Mouse (Mus musculus) thymus, adult 2 months (tissue): ENCODE data around the gene Gm20388. TPM values are rescaled to one million over a fixed set of nuclear protein-coding genes. Genes with fewer than 3 reads are reported as not detected.

ENCODE experiments used
- DNase-seq: peaks from one replicate; pipeline ENCODE4 v3.0.0; 2021
- H3K27ac ChIP-seq: fragments of 200-500 bp; 2 replicates; pipeline ENCODE4 v1.5.1; 2012; ENCODE audit warnings: low read length, control low read depth; ENCODE audit not compliant: control insufficient read depth, insufficient read depth
- H3K27me3 ChIP-seq: fragments of 200-500 bp; 2 replicates; pipeline ENCODE4 v1.6.1; 2012; ENCODE audit warnings: mild to moderate bottlenecking, low read length, moderate library complexity, mixed read lengths; ENCODE audit not compliant: control insufficient read depth, insufficient read depth
- H3K36me3 ChIP-seq: fragments of 200-500 bp; 2 replicates; pipeline ENCODE4 v1.6.1; 2012; ENCODE audit warnings: mild to moderate bottlenecking, low read length, moderate library complexity; ENCODE audit not compliant: control insufficient read depth, insufficient read depth
- H3K4me1 ChIP-seq: fragments of 200-500 bp; replicated peaks from 2 replicates; pipeline ENCODE4 v1.6.1; 2012; ENCODE audit warnings: low read length; ENCODE audit not compliant: control insufficient read depth, insufficient read depth
- H3K4me3 ChIP-seq: fragments of 200-500 bp; 2 replicates; pipeline ENCODE4 v1.5.1; 2012; ENCODE audit warnings: mild to moderate bottlenecking, low read length, control low read depth, moderate library complexity; ENCODE audit not compliant: control insufficient read depth, insufficient read depth
- CTCF ChIP-seq: fragments of 200-500 bp; IDR thresholded peaks from 2 replicates; pipeline ENCODE4 v1.5.1; 2012; ENCODE audit warnings: mild to moderate bottlenecking, control low read depth, low read length, moderate library complexity, borderline replicate concordance; ENCODE audit not compliant: control insufficient read depth, poor library complexity, insufficient read depth; ENCODE audit errors: extremely low read depth
- POLR2A ChIP-seq: fragments of 200-500 bp; IDR thresholded peaks from 2 replicates; pipeline ENCODE4 v1.6.1; 2012; ENCODE audit warnings: mild to moderate bottlenecking, low read length, control low read depth, moderate library complexity; ENCODE audit not compliant: control insufficient read depth, poor library complexity, insufficient read depth; ENCODE audit errors: extremely low read depth
- WGBS: fragments of 180-500 bp; shearing (Covaris S2); methylation state at CpG from one replicate; pipeline ENCODE4 v1.1.7; 2018; 5-methylcytosine and 5-hydroxymethylcytosine counted together
- polyA plus RNA-seq: library from polyadenylated mRNA; depleted of rRNA; stranded (reverse); fragments of >200 nt; gene quantifications from 2 replicates; pipeline ENCODE4 v1.2.3, GENCODE M21; 2012

Gene Gm20388
- polyA plus RNA-seq, 1 experiment: 103 TPM

- Histone ChIP-seq H3K36me3 (no peaks in the 10 kb centered on the region), H3K4me3 (no peak overlapping the region), H3K27me3 (no peaks in the 10 kb centered on the region), H3K27ac (no peak overlapping the region), H3K4me1 (peaks cover 3% of the 10 kb centered on the region)
- TF ChIP-seq CTCF: no peak
- TF ChIP-seq POLR2A: no peak
- 96% methylated on average over 5 of the region's 5 CpGs for WGBS
- DNase-seq: no peak
These were observed 3901.6 kb downstream of the Gm20388 start for GRCm38 (mm10) chr8:123812227-123812626.

- H3K27ac ChIP-seq: no peak overlapping the region
- H3K4me3 ChIP-seq: no peak overlapping the region
- WGBS: 75% methylated on average over 16 of the region's 16 CpGs
- no peaks in the 10 kb centered on the region for H3K27me3 ChIP-seq
- TF ChIP-seq CTCF (no peak), POLR2A (no peak)
- no peak for DNase-seq
- no peaks in the 10 kb centered on the region for H3K4me1 ChIP-seq
- H3K36me3 ChIP-seq: no peaks in the 10 kb centered on the region
These were observed 3902.7 kb downstream of the Gm20388 start for GRCm38 (mm10) chr8:123813173-123813891.

- H3K4me3 ChIP-seq: no peak overlapping the region
- H3K27me3 ChIP-seq: no peaks in the 10 kb centered on the region
- H3K4me1 ChIP-seq: no peaks in the 10 kb centered on the region
- H3K36me3 ChIP-seq: no peaks in the 10 kb centered on the region
- no peak overlapping the region for H3K27ac ChIP-seq
- 92% methylated on average over 4 of the region's 4 CpGs for WGBS
- no peak for DNase-seq
- TF ChIP-seq POLR2A: no peak
- TF ChIP-seq CTCF: no peak
These were observed 3903.2 kb downstream of the Gm20388 start for GRCm38 (mm10) chr8:123813892-123814266.

GRCm38 (mm10) chr8:123815325-123815724, 3904.7 kb downstream of the Gm20388 start:
- 97% methylated on average over 11 of the region's 11 CpGs for WGBS
- Histone ChIP-seq H3K36me3 (no peaks in the 10 kb centered on the region), H3K27ac (no peak overlapping the region), H3K4me3 (no peak overlapping the region), H3K4me1 (no peaks in the 10 kb centered on the region), H3K27me3 (no peaks in the 10 kb centered on the region)
- DNase-seq: no peak
- no peak for TF ChIP-seq POLR2A
- TF ChIP-seq CTCF: no peak

GRCm38 (mm10) chr8:123816939-123817338, 3906.3 kb downstream of the Gm20388 start:
- no peak for DNase-seq
- H3K4me3 ChIP-seq: no peak overlapping the region
- no peak for TF ChIP-seq CTCF
- no peak for TF ChIP-seq POLR2A
- H3K27me3 ChIP-seq: no peaks in the 10 kb centered on the region
- no peaks in the 10 kb centered on the region for H3K4me1 ChIP-seq
- 94% methylated on average over 8 of the region's 8 CpGs for WGBS
- no peak overlapping the region for H3K27ac ChIP-seq
- no peaks in the 10 kb centered on the region for H3K36me3 ChIP-seq

- no peaks in the 10 kb centered on the region for H3K27me3 ChIP-seq
- DNase-seq: no peak
- no peak overlapping the region for H3K4me3 ChIP-seq
- H3K36me3 ChIP-seq: no peaks in the 10 kb centered on the region
- 96% methylated on average over 11 of the region's 11 CpGs for WGBS
- TF ChIP-seq CTCF (no peak; the same call in 1 of the 2 replicates), POLR2A (no peak)
- no peaks in the 10 kb centered on the region for H3K4me1 ChIP-seq
- H3K27ac ChIP-seq: no peak overlapping the region
These were observed 3907.1 kb downstream of the Gm20388 start for GRCm38 (mm10) chr8:123817747-123818146.
